ENCODE assay signal across 8 mouse cellular contexts in the genomic region with DNA sequence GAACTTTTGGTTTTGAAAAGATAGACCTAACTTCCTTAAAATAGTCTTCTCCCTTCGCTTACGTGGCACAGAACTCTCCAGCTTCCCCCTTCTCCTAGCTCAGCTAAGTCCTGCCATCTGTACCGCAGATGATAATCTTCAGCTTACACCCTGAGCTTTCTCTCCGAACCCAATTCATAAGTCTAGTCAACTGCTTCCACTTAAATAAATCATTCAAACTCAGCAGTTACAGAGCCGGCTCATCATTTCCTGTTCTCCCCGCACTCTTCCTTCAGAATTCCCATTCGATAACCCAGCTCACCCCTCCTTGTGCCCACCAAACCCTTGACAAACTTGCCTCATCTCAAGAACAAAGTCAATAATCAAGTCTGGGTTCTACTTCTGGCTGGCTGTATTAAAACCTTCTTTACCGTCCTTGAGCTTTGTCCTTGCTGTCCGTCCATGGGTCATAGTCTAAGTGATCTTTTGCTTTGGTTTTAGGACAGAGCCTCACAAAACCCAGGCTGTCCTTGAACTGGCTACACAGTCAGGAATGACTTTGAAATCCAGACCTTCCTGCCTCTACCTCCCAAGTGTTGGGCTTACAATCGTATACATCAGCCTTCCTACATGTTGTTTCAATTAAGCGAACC. TPM values are rescaled to one million over a fixed set of nuclear protein-coding genes. Genes with fewer than 3 reads are reported as not detected.
DNase-seq lines count a peak whose midpoint lies in the region; ATAC-seq lines count a peak whose summit lies in the region.

No protein-coding gene starts in this region.

- peaks cover 4% of the 10 kb centered on the region for H3K9me3 ChIP-seq in kidney, embryonic 15.5 days (replicated peaks)
- H3K9me3 ChIP-seq in hindbrain, embryonic 15.5 days = no peaks in the 10 kb centered on the region
- no peaks in the 10 kb centered on the region for H3K9me3 ChIP-seq in midbrain, embryonic 15.5 days

- peak overlapping the region; percentile 74 for H3K4me2 ChIP-seq in kidney, embryonic 15.5 days
- peak overlapping the region; percentile 66 for H3K4me2 ChIP-seq in hindbrain, embryonic 15.5 days
- H3K4me2 ChIP-seq in midbrain, embryonic 15.5 days = peak overlapping the region; percentile 70

- no peak for DNase-seq in kidney, postnatal 14 days
- DNase-seq in ovary, postnatal 14 days (ENCODE audit: low spot score) = no peak
- no peak for DNase-seq in right cerebral cortex, postnatal 36 days (ENCODE audit: low spot score in 2 of 2)
- DNase-seq in adrenal gland, adult 8-10 months = no peak

- peak; percentile 6; the same call in 1 of the 2 replicates for ATAC-seq in kidney, embryonic 15.5 days (replicated peaks; ENCODE audit: low FRiP score)
- peak; percentile 60 for ATAC-seq in common myeloid progenitor, adult 5-6 weeks (replicated peaks; ENCODE audit: low read depth, poor library complexity, severe bottlenecking)
- ATAC-seq in hindbrain, embryonic 15.5 days (ENCODE audit: low FRiP score, low read depth) = no peak
- ATAC-seq in midbrain, embryonic 15.5 days (replicated peaks) = peak; percentile 18

- H3K9ac ChIP-seq in kidney, embryonic 15.5 days = peak overlapping the region; percentile 65
- peak overlapping the region; percentile 62 for H3K9ac ChIP-seq in hindbrain, embryonic 15.5 days
- peak overlapping the region; percentile 51 for H3K9ac ChIP-seq in midbrain, embryonic 15.5 days

- H3K4me1 ChIP-seq in kidney, embryonic 15.5 days = peaks cover 17% of the 10 kb centered on the region
- H3K4me1 ChIP-seq in hindbrain, embryonic 15.5 days (replicated peaks) = peaks cover 15% of the 10 kb centered on the region
- H3K4me1 ChIP-seq in midbrain, embryonic 15.5 days = peaks cover 14% of the 10 kb centered on the region

- peaks cover 23% of the 10 kb centered on the region for H3K36me3 ChIP-seq in kidney, embryonic 15.5 days
- H3K36me3 ChIP-seq in hindbrain, embryonic 15.5 days = peaks cover 10% of the 10 kb centered on the region
- no peaks in the 10 kb centered on the region; the same call in 1 of the 2 replicates for H3K36me3 ChIP-seq in midbrain, embryonic 15.5 days (replicated peaks)

- H3K27ac ChIP-seq in kidney, embryonic 15.5 days = 0 out of 2 replicates have a peak overlapping the region, but pooled peaks have one; percentile 65
- peak overlapping the region; percentile 43; the same call in 1 of the 2 replicates for H3K27ac ChIP-seq in hindbrain, embryonic 15.5 days (replicated peaks)
- H3K27ac ChIP-seq in midbrain, embryonic 15.5 days = 0 out of 2 replicates have a peak overlapping the region, but pooled peaks have one; percentile 16

- H3K4me3 ChIP-seq in kidney, embryonic 15.5 days (replicated peaks) = peak overlapping the region; percentile 74
- peak overlapping the region; percentile 61 for H3K4me3 ChIP-seq in hindbrain, embryonic 15.5 days
- H3K4me3 ChIP-seq in midbrain, embryonic 15.5 days = peak overlapping the region; percentile 54

- no peaks in the 10 kb centered on the region for H3K27me3 ChIP-seq in kidney, embryonic 15.5 days
- no peaks in the 10 kb centered on the region for H3K27me3 ChIP-seq in hindbrain, embryonic 15.5 days
- no peaks in the 10 kb centered on the region for H3K27me3 ChIP-seq in midbrain, embryonic 15.5 days (replicated peaks)

- 59% methylated on average over 11 of the region's 11 CpGs for WGBS in kidney, embryonic 15.5 days
- WGBS in hindbrain, embryonic 15.5 days = 73% methylated on average over 11 of the region's 11 CpGs
- WGBS in midbrain, embryonic 15.5 days = 66% methylated on average over 11 of the region's 11 CpGs

RNA-seq across cellular contexts. Expression of a gene that starts 0.6 kb away (rescaled TPM):
- 81.8 and 83.5 TPM in 2 replicates for polyA plus RNA-seq in kidney, embryonic 15.5 days (2015; fragmentation: Nextera tagmentation; extraction: Ambion mirVana)
- total RNA-seq in common myeloid progenitor, adult 5-6 weeks (2017) = 108 and 143 TPM in 2 replicates
- polyA plus RNA-seq in hindbrain, embryonic 15.5 days (2015; fragmentation: Nextera tagmentation; extraction: Ambion mirVana) = 66.9 and 69.8 TPM in 2 replicates
- polyA plus RNA-seq in midbrain, embryonic 15.5 days (2015; fragmentation: Nextera tagmentation; extraction: Ambion mirVana) = 56.0 and 64.0 TPM in 2 replicates
- 10 to 100 TPM; 58.7 to 68.6 (median 63.6) TPM for total RNA-seq in adrenal gland, adult 8-10 months (2022)

RNA-seq across cellular contexts. Expression of a gene that starts 0.9 kb away (rescaled TPM):
- polyA plus RNA-seq in kidney, embryonic 15.5 days (2015; fragmentation: Nextera tagmentation; extraction: Ambion mirVana) = 4.9 and 5.5 TPM in 2 replicates
- 1.1 and 3.2 TPM in 2 replicates for total RNA-seq in common myeloid progenitor, adult 5-6 weeks (2017)
- polyA plus RNA-seq in hindbrain, embryonic 15.5 days (2015; fragmentation: Nextera tagmentation; extraction: Ambion mirVana) = 5.7 and 6.1 TPM in 2 replicates
- 5.5 and 6.5 TPM in 2 replicates for polyA plus RNA-seq in midbrain, embryonic 15.5 days (2015; fragmentation: Nextera tagmentation; extraction: Ambion mirVana)
- 1 to 10 TPM; 2.0 to 4.5 (median 3.5) TPM for total RNA-seq in adrenal gland, adult 8-10 months (2022)

RNA-seq across cellular contexts. Expression of a gene that starts 23.1 kb away (rescaled TPM):
- 0.61 and 0.76 TPM in 2 replicates for polyA plus RNA-seq in kidney, embryonic 15.5 days (2015; fragmentation: Nextera tagmentation; extraction: Ambion mirVana)
- total RNA-seq in common myeloid progenitor, adult 5-6 weeks (2017) = 0.05 TPM in 1 of 2 replicates, not detected in the other
- polyA plus RNA-seq in hindbrain, embryonic 15.5 days (2015; fragmentation: Nextera tagmentation; extraction: Ambion mirVana) = 0.43 and 0.51 TPM in 2 replicates
- 0.52 and 0.66 TPM in 2 replicates for polyA plus RNA-seq in midbrain, embryonic 15.5 days (2015; fragmentation: Nextera tagmentation; extraction: Ambion mirVana)
- total RNA-seq in adrenal gland, adult 8-10 months (2022) = under 1 TPM; 0.16 to 0.34 (median 0.27) TPM

RNA-seq across cellular contexts. Expression of a gene that starts 29.6 kb away (rescaled TPM):
- polyA plus RNA-seq in kidney, embryonic 15.5 days (2015; fragmentation: Nextera tagmentation; extraction: Ambion mirVana) = 23.6 and 24.9 TPM in 2 replicates
- 2.2 and 8.3 TPM in 2 replicates for total RNA-seq in common myeloid progenitor, adult 5-6 weeks (2017)
- polyA plus RNA-seq in hindbrain, embryonic 15.5 days (2015; fragmentation: Nextera tagmentation; extraction: Ambion mirVana) = 38.4 and 45.2 TPM in 2 replicates
- 39.7 and 45.3 TPM in 2 replicates for polyA plus RNA-seq in midbrain, embryonic 15.5 days (2015; fragmentation: Nextera tagmentation; extraction: Ambion mirVana)
- 1 to 10 TPM in 2 of 4 experiments, under 1 TPM in 1, not detected in 1; 0.89 to 2.2 (median 1.1) TPM for total RNA-seq in adrenal gland, adult 8-10 months (2022)

RNA-seq across cellular contexts. Expression of a gene that starts 41.5 kb away (rescaled TPM):
- not detected in 2 replicates for polyA plus RNA-seq in kidney, embryonic 15.5 days (2015; fragmentation: Nextera tagmentation; extraction: Ambion mirVana)
- total RNA-seq in common myeloid progenitor, adult 5-6 weeks (2017) = not detected in 2 replicates
- 0.09 and 0.21 TPM in 2 replicates for polyA plus RNA-seq in hindbrain, embryonic 15.5 days (2015; fragmentation: Nextera tagmentation; extraction: Ambion mirVana)
- 0.12 and 0.29 TPM in 2 replicates for polyA plus RNA-seq in midbrain, embryonic 15.5 days (2015; fragmentation: Nextera tagmentation; extraction: Ambion mirVana)
- total RNA-seq in adrenal gland, adult 8-10 months (2022) = not detected
